Mouse (Mus musculus) liver, embryonic 14.5 days (tissue): Measurements from ENCODE around the gene Dab2.

ENCODE experiments used
- CTCF ChIP-seq: IDR thresholded peaks from 2 replicates; pipeline ENCODE4 v1.5.1; 2016; ENCODE audit warnings: antibody characterized with exemption, low read depth, control low read depth
- EP300 ChIP-seq: IDR thresholded peaks from 2 replicates; pipeline ENCODE4 v1.6.1; 2016; ENCODE audit warnings: antibody characterized with exemption, low read depth

GRCm38 (mm10) chr15:6259957-6260740 lies 39.4 kb upstream of the Dab2 start:
- no peak for TF ChIP-seq CTCF
- no peak for TF ChIP-seq EP300
